Mouse (Mus musculus) ES-E14 (cell line): ENCODE data around the gene Gjb3. TPM values are rescaled to one million over a fixed set of nuclear protein-coding genes. Genes with fewer than 3 reads are reported as not detected.

Source experiments
- DNase-seq: peaks from one replicate; pipeline ENCODE4 v3.0.0-alpha.2; 2013; ENCODE audit warnings: low read depth, low spot score
- H3K27ac ChIP-seq: 2 replicates; pipeline ENCODE4 v1.5.1; 2012; ENCODE audit warnings: low read depth, mild to moderate bottlenecking, low read length, moderate library complexity, mixed read lengths; ENCODE audit not compliant: poor library complexity, insufficient read depth, severe bottlenecking
- H3K36me3 ChIP-seq: 2 replicates; pipeline ENCODE4 v1.6.1; 2012; ENCODE audit warnings: mild to moderate bottlenecking, low read length, moderate library complexity, mixed read lengths; ENCODE audit not compliant: control insufficient read depth, poor library complexity, insufficient read depth, severe bottlenecking
- H3K4me1 ChIP-seq, 2 experiments: fragments of 150-350 bp in 1 of 2; sonication (generic) in 1 of 2; 2 replicates each; pipeline ENCODE4 v1.6.1; 2012; ENCODE audit warnings: low read length in 2 of 2, mild to moderate bottlenecking in 1 of 2, mixed read lengths in 1 of 2; ENCODE audit not compliant: control insufficient read depth in 2 of 2, insufficient read depth in 2 of 2, poor library complexity in 1 of 2
- H3K4me3 ChIP-seq, 2 experiments: fragments of 150-350 bp in 1 of 2; sonication (generic) in 1 of 2; 2 replicates each; pipeline ENCODE4 v1.5.1; 2012; ENCODE audit warnings: low read length in 2 of 2, low read depth in 1 of 2, mild to moderate bottlenecking in 1 of 2, mixed read lengths in 1 of 2; ENCODE audit not compliant: insufficient read depth in 1 of 2, poor library complexity in 1 of 2, severe bottlenecking in 1 of 2
- H3K9ac ChIP-seq: 2 replicates; pipeline ENCODE4 v1.6.1; 2012; ENCODE audit warnings: low read depth, mild to moderate bottlenecking, low read length, mixed read lengths; ENCODE audit not compliant: poor library complexity, insufficient read depth, severe bottlenecking
- H3K9me3 ChIP-seq: fragments of 150-350 bp; sonication (generic); 2 replicates; pipeline ENCODE4 v1.6.1; 2012; ENCODE audit warnings: low read depth, mild to moderate bottlenecking, low read length; ENCODE audit not compliant: control insufficient read depth, insufficient read depth
- CHD2 ChIP-seq: IDR thresholded peaks from 2 replicates; pipeline ENCODE4 v1.6.1; 2014; ENCODE audit warnings: mild to moderate bottlenecking, low read depth, low read length, inconsistent platforms
- HCFC1 ChIP-seq: IDR thresholded peaks from 2 replicates; pipeline ENCODE4 v1.6.1; 2012; ENCODE audit warnings: low read length, inconsistent platforms, borderline replicate concordance; ENCODE audit not compliant: insufficient read depth
- MAFK ChIP-seq: IDR thresholded peaks from 2 replicates; pipeline ENCODE4 v1.6.1; 2014; ENCODE audit warnings: mild to moderate bottlenecking, low read depth, low read length, inconsistent platforms; ENCODE audit not compliant: insufficient read depth
- ZC3H11A ChIP-seq: IDR thresholded peaks from 2 replicates; pipeline ENCODE4 v1.6.1; 2012; ENCODE audit warnings: low read depth, mild to moderate bottlenecking, inconsistent platforms, low read length, borderline replicate concordance
- ZNF384 ChIP-seq: IDR thresholded peaks from 2 replicates; pipeline ENCODE4 v1.6.1; 2012; ENCODE audit warnings: low read depth, low read length, inconsistent platforms
- in situ Hi-C, 2 experiments: fragments of 600-800 bp; cut with MboI; formaldehyde crosslinking; loops; one replicate each; pipeline ENCODE4 v1.15.1; 2025; ENCODE audit warnings: low sequenced_read_pairs in 2 of 2, inconsistent platforms in 1 of 2; ENCODE audit not compliant: unreplicated experiment in 2 of 2
- total RNA-seq: library from RNA; depleted of rRNA; stranded (reverse); fragments of 300-350 nt; gene quantifications from 2 replicates; pipeline ENCODE4 v1.2.3, GENCODE M21; 2012

The Gjb3 gene
- total RNA-seq, 1 experiment = 80.5 TPM

DNA sequence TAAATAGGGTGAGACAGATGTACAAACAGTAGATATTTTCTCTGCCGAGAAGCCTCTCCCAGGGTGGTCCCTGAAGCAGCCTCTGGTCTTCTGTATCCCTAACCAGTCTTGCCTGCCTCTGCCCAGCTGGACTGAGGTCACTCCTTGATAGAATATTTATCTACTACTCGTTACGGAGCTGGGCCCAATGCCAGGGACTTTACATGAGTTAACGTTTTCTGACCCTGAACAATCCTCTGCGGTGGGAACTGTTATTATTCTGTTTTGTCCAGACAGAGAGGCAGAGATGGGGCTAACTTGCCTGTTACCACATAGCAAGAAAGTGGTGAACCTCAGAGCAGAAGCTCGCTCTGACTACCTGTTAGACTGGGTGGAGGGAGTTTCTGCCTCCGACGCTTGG, 42.8 kb upstream of the Gjb3 start:
- TF ChIP-seq ZNF384 = no peak
- no peak for TF ChIP-seq HCFC1
- no peak for TF ChIP-seq CHD2
- TF ChIP-seq MAFK = no peak
- no peak for TF ChIP-seq ZC3H11A
- Histone ChIP-seq H3K36me3 (no peaks in the 10 kb centered on the region), H3K4me3 (no peak overlapping the region), H3K9ac (no peak overlapping the region), H3K4me1 (peaks cover 0 to 2% of the 10 kb centered on the region in 2 experiments; a peak in 1 of 4 replicates), H3K27ac (no peak overlapping the region), H3K9me3 (no peaks in the 10 kb centered on the region)
- DNase-seq = no peak
- in situ Hi-C loops = loop anchor here in 1 of 2 experiments (10.0 kb wide), 1 partner anchor 241 kb away; no protein-coding TSS in a partner anchor

DNA sequence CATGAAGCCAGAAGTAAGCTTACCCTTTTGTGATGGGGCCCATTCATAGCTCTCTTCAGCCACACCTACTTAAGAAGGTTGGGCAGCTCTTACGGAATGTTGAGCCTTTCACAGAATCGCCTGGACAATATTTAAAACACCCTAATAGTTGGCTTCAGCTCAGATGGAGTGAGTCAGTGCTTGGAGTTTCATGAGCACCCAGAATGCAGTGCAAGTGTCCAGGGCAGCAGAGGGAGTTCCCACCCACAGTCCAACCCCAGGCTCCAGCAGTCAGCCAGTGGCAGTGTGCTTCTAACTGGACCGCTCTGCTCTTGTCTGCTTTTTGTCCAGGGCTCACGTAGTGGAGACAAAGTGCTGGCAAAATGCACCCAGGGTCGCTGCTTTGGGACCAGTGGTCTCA, 40.9 kb upstream of the Gjb3 start:
- TF ChIP-seq HCFC1 (no peak), CHD2 (no peak)
- H3K4me1 ChIP-seq = peaks cover 0 to 12% of the 10 kb centered on the region in 2 experiments; a peak in 1 of 4 replicates
- H3K4me3 ChIP-seq = no peak overlapping the region
- no peak overlapping the region for H3K9ac ChIP-seq
- in situ Hi-C loops = loop anchor here in 1 of 2 experiments (10.0 kb wide), 1 partner anchor 243 kb away; no protein-coding TSS in a partner anchor
- no peaks in the 10 kb centered on the region for H3K36me3 ChIP-seq
- DNase-seq = no peak
- no peak overlapping the region for H3K27ac ChIP-seq
- no peaks in the 10 kb centered on the region for H3K9me3 ChIP-seq

DNA sequence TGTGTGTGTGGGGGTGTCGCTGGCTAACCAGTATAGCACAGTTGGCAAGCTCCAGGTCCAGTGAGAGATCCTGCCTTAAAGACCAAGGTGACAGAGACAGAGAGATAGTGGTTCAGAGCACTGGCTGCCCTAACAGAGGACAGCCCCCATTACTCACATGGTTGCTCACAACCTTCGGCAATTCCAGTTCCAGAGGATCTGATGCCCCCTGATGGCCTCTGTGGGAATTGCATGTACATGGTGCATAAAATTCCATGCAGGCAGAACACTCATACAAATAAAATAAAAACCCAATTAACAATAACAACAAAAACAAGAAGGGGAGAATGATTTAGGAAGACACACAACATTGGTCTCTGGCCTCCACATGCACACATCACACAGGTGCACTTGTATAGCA, 39.8 kb upstream of the Gjb3 start:
- Histone ChIP-seq H3K9ac (no peak overlapping the region), H3K4me3 (no peak overlapping the region), H3K27ac (no peak overlapping the region), H3K4me1 (peaks cover 2 to 13% of the 10 kb centered on the region in 2 experiments; a peak in 3 of 4 replicates), H3K9me3 (no peaks in the 10 kb centered on the region), H3K36me3 (no peaks in the 10 kb centered on the region)
- in situ Hi-C loops = loop anchor here in 1 of 2 experiments (10.0 kb wide), 1 partner anchor 244 kb away; no protein-coding TSS in a partner anchor
- DNase-seq = peak; percentile 73
- no peak for TF ChIP-seq MAFK
- TF ChIP-seq ZNF384 = no peak
- TF ChIP-seq HCFC1 = no peak
- TF ChIP-seq CHD2 = no peak
- no peak for TF ChIP-seq ZC3H11A

DNA sequence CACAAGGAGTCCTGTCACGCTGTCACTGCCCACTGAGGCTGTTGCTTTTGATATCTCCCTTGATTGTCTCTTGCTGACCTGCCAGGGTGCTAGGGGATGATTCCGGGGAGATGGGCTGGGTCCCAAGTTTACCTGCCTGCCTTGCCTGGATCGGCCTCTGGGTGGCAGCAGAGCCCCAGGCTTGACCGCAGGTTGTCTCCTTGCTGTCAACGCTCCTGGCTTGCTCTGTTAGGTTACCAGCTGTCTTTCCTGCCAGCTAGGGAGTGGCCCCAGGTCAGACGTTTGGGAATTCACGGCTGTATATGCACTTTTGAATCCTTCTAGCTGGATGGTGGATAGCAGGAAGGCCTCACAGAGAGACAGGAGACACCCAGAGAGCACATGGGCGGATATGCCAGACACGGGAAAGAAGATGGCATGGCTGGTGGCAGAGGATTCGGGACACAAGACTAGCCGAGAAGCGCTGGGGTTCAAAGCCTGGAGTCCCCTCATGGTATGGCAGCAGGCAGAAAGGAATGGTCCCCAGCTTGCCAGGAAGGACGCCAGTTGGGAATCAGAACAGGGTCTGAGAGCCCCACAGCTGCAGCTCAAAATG, 37.8 kb upstream of the Gjb3 start:
- H3K4me3 ChIP-seq = no peak overlapping the region
- H3K9me3 ChIP-seq = no peaks in the 10 kb centered on the region
- DNase-seq = peak; percentile 72
- peaks cover 7 to 30% of the 10 kb centered on the region in 2 experiments for H3K4me1 ChIP-seq
- H3K36me3 ChIP-seq = no peaks in the 10 kb centered on the region
- TF ChIP-seq CHD2 (no peak), ZC3H11A (peak; percentile 80; the same call in 1 of the 2 replicates)
- H3K9ac ChIP-seq = peak overlapping the region; percentile 19; the same call in 1 of the 2 replicates
- no peak overlapping the region for H3K27ac ChIP-seq
- in situ Hi-C loops = no loop called here

DNA sequence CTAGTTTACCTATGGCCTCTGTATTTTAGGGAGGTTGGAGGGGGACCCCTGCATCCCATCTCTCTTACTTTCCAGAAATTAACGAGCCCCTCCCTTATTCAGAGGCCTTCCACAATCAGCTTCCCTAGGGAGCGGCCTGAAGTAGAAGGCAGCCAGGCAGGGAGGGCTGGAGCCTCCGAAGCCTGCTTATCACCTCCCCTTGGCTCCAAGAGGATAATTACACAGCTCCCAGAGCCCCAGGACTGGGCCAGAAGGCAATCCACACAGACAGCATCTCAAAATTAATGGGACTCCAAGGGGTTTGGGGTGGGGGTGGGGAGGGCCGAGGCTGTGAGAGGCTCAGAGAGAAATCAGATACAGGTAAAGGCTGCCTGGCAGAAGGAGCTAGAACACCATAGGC, 35.2 kb upstream of the Gjb3 start:
- Histone ChIP-seq H3K4me1 (peaks cover 7 to 34% of the 10 kb centered on the region in 2 experiments), H3K9ac (peak overlapping the region; percentile 62), H3K4me3 (no peak overlapping the region), H3K9me3 (no peaks in the 10 kb centered on the region), H3K27ac (peak overlapping the region; percentile 81; the same call in 1 of the 2 replicates), H3K36me3 (no peaks in the 10 kb centered on the region)
- TF ChIP-seq ZC3H11A (no peak), CHD2 (no peak), ZNF384 (no peak), HCFC1 (no peak), MAFK (no peak)
- DNase-seq = no peak
- in situ Hi-C loops = no loop called here
